Mouse (Mus musculus) MEL (cell line): ENCODE measurements at regions not wholly inside any gene's neighbourhood (a gene's known extent, or its start where the extent isn't known, plus 50 kb on each side); places are given as distances from the start of the nearest gene placed in this dataset.

Source experiments
- CTCF ChIP-seq, 3 experiments: IDR thresholded peaks in 2 of 3; conservative IDR thresholded peaks in 1 of 3; 2 replicates each; pipeline ENCODE4 v1.5.1; 2011 to 2012; ENCODE audit warnings: low read length in 3 of 3, low read depth in 2 of 3, mild to moderate bottlenecking in 2 of 3, improper control_type of control experiment in 1 of 3, inconsistent platforms in 1 of 3, mixed read lengths in 1 of 3, moderate library complexity in 1 of 3; ENCODE audit not compliant: control insufficient read depth in 1 of 3, insufficient read depth in 1 of 3, poor library complexity in 1 of 3, severe bottlenecking in 1 of 3
- ELF1 ChIP-seq: IDR thresholded peaks from 2 replicates; pipeline ENCODE4 v1.6.1; 2014; ENCODE audit warnings: low read depth, mild to moderate bottlenecking, inconsistent platforms, low read length, improper control_type of control experiment, moderate library complexity
- EP300 ChIP-seq, 2 experiments: IDR thresholded peaks; 2 replicates each; pipeline ENCODE4 v1.6.1; 2011; ENCODE audit warnings: improper control_type of control experiment in 2 of 2, low read length in 2 of 2, low read depth in 1 of 2, mild to moderate bottlenecking in 1 of 2
- MYB ChIP-seq: IDR thresholded peaks from 2 replicates; pipeline ENCODE4 v1.6.1; 2011; ENCODE audit warnings: mild to moderate bottlenecking, low read depth, low read length, improper control_type of control experiment
- NELFE ChIP-seq: IDR thresholded peaks from 2 replicates; pipeline ENCODE4 v1.6.1; 2011; ENCODE audit warnings: low read depth, low read length, improper control_type of control experiment
- POLR2A ChIP-seq, 2 experiments: IDR thresholded peaks; 2 replicates each; pipeline ENCODE4 v1.6.1; 2011 to 2012; ENCODE audit warnings: low read length in 2 of 2, mild to moderate bottlenecking in 2 of 2, control low read depth in 1 of 2, improper control_type of control experiment in 1 of 2, low read depth in 1 of 2, moderate library complexity in 1 of 2; ENCODE audit not compliant: control insufficient read depth in 1 of 2, insufficient read depth in 1 of 2, poor library complexity in 1 of 2
- SMC3 ChIP-seq: IDR thresholded peaks from 2 replicates; pipeline ENCODE4 v1.6.1; 2011; ENCODE audit warnings: low read depth, low read length, improper control_type of control experiment

GRCm38 (mm10) chr13:90279355-90279754 is 189.9 kb upstream of the Xrcc4 start:
- no peak for TF ChIP-seq NELFE
- no peak for TF ChIP-seq CTCF (IDR thresholded peaks at IDR 0.05 in 2 of 3, conservative IDR thresholded peaks at IDR 0.05 in 1 of 3; ENCODE audit: control insufficient read depth in 1 of 3, insufficient read depth in 1 of 3, low read depth in 2 of 3, low read length in 3 of 3, poor library complexity in 1 of 3, severe bottlenecking in 1 of 3)
- TF ChIP-seq ELF1 = no peak
- TF ChIP-seq POLR2A (IDR thresholded peaks at IDR 0.05; ENCODE audit: control insufficient read depth in 1 of 2, insufficient read depth in 1 of 2, low read depth in 1 of 2, low read length in 2 of 2, poor library complexity in 1 of 2) = no peak
- TF ChIP-seq SMC3 = no peak
- TF ChIP-seq EP300 (IDR thresholded peaks at IDR 0.05; ENCODE audit: low read depth in 1 of 2, low read length in 2 of 2) = no peak
- TF ChIP-seq MYB = no peak
